Mouse (Mus musculus): ENCODE measurements around the gene Cyb561d2. TPM values are rescaled to one million over a fixed set of nuclear protein-coding genes. Genes with fewer than 3 reads are reported as not detected.

Cyb561d2 gene
- 23.8 and 29.2 TPM in 2 replicates for polyA plus RNA-seq (2014; fragmentation: Nextera tagmentation; extraction: Ambion mirVana)

GRCm38 (mm10) chr9:107541474-107542351, at the start of gene Cyb561d2, which contains the start of gene Nprl2:
TSS of gene Cyb561d2 (minus strand) at chr9:107542193.
TSS of gene Nprl2 (plus strand) at chr9:107542226.
- Histone ChIP-seq H3K27ac (ENCODE audit: low read length) (peak within 1 kb of the TSS; percentile 44; the same call in 1 of the 2 replicates), H3K4me2 (replicated peaks; ENCODE audit: low read depth, low read length) (peak within 1 kb of the TSS; percentile 64), H3K36me3 (ENCODE audit: control insufficient read depth, insufficient read depth, low read length) (peaks cover 41% of the 10 kb centered on the region), H3K27me3 (ENCODE audit: control insufficient read depth, insufficient read depth, low read length) (no peaks in the 10 kb centered on the region), H3K4me3 (ENCODE audit: low read depth, low read length) (peak within 1 kb of the TSS; percentile 54), H3K9me3 (ENCODE audit: control insufficient read depth, low read depth, low read length) (no peaks in the 10 kb centered on the region), H3K9ac (replicated peaks; ENCODE audit: low read depth, low read length) (peak within 1 kb of the TSS; percentile 45; the same call in 1 of the 2 replicates), H3K4me1 (ENCODE audit: control insufficient read depth, insufficient read depth, low read length) (peaks cover 17% of the 10 kb centered on the region)
- under 1% methylated on average over 46 of the region's 46 CpGs for WGBS
- ATAC-seq (ENCODE audit: insufficient number of reproducible peaks, insufficient read depth, low FRiP score, low read depth), result peak; percentile 87

- 89% methylated on average over 6 of the region's 6 CpGs for WGBS
- ATAC-seq (ENCODE audit: insufficient number of reproducible peaks, insufficient read depth, low FRiP score, low read depth), result no peak
- Histone ChIP-seq H3K27me3 (ENCODE audit: control insufficient read depth, insufficient read depth, low read length) (no peaks in the 10 kb centered on the region), H3K36me3 (ENCODE audit: control insufficient read depth, insufficient read depth, low read length) (peaks cover 38% of the 10 kb centered on the region), H3K27ac (ENCODE audit: low read length) (no peak overlapping the region), H3K9me3 (ENCODE audit: control insufficient read depth, low read depth, low read length) (no peaks in the 10 kb centered on the region), H3K4me1 (ENCODE audit: control insufficient read depth, insufficient read depth, low read length) (peaks cover 10% of the 10 kb centered on the region), H3K4me3 (ENCODE audit: low read depth, low read length) (no peak overlapping the region), H3K4me2 (replicated peaks; ENCODE audit: low read depth, low read length) (0 out of 2 replicates have a peak overlapping the region, but pooled peaks have one; percentile 5), H3K9ac (replicated peaks; ENCODE audit: low read depth, low read length) (no peak overlapping the region)
Measured at GRCm38 (mm10) chr9:107590773-107591060, 48.7 kb upstream of the Cyb561d2 start.

GRCm38 (mm10) chr9:107590058-107590772, 48.2 kb upstream of the Cyb561d2 start:
- Histone ChIP-seq H3K27ac (ENCODE audit: low read length) (0 out of 2 replicates have a peak overlapping the region, but pooled peaks have one; percentile 27), H3K4me3 (ENCODE audit: low read depth, low read length) (no peak overlapping the region)

GRCm38 (mm10) chr9:107587833-107588639, 46.0 kb upstream of the Cyb561d2 start:
- H3K4me1 ChIP-seq (ENCODE audit: control insufficient read depth, insufficient read depth, low read length), result peaks cover 10% of the 10 kb centered on the region
- ATAC-seq (ENCODE audit: insufficient number of reproducible peaks, insufficient read depth, low FRiP score, low read depth), result no peak

More at GRCm38 (mm10) chr9:107590058-107590772, 48.2 kb upstream of the Cyb561d2 start:
- 79% methylated on average over 25 of the region's 25 CpGs for WGBS
- no peaks in the 10 kb centered on the region for H3K27me3 ChIP-seq (ENCODE audit: control insufficient read depth, insufficient read depth, low read length)
- H3K9ac ChIP-seq (replicated peaks; ENCODE audit: low read depth, low read length), result no peak overlapping the region
- 0 out of 2 replicates have a peak overlapping the region, but pooled peaks have one; percentile 5 for H3K4me2 ChIP-seq (replicated peaks; ENCODE audit: low read depth, low read length)
- no peaks in the 10 kb centered on the region for H3K9me3 ChIP-seq (ENCODE audit: control insufficient read depth, low read depth, low read length)
- peaks cover 38% of the 10 kb centered on the region for H3K36me3 ChIP-seq (ENCODE audit: control insufficient read depth, insufficient read depth, low read length)
- ATAC-seq (ENCODE audit: insufficient number of reproducible peaks, insufficient read depth, low FRiP score, low read depth), result no peak; the same call in 1 of the 2 replicates
- H3K4me1 ChIP-seq (ENCODE audit: control insufficient read depth, insufficient read depth, low read length), result peaks cover 10% of the 10 kb centered on the region

GRCm38 (mm10) chr9:107586974-107587832, 45.2 kb upstream of the Cyb561d2 start, which contains the start of gene Ifrd2:
TSS of gene Ifrd2 (plus strand) at chr9:107587642.
- Histone ChIP-seq H3K4me3 (ENCODE audit: low read depth, low read length) (peak within 1 kb of the TSS; percentile 69), H3K9me3 (ENCODE audit: control insufficient read depth, low read depth, low read length) (no peaks in the 10 kb centered on the region), H3K9ac (replicated peaks; ENCODE audit: low read depth, low read length) (peak within 1 kb of the TSS; percentile 61), H3K4me2 (replicated peaks; ENCODE audit: low read depth, low read length) (peak within 1 kb of the TSS; percentile 78), H3K27me3 (ENCODE audit: control insufficient read depth, insufficient read depth, low read length) (no peaks in the 10 kb centered on the region), H3K4me1 (ENCODE audit: control insufficient read depth, insufficient read depth, low read length) (peaks cover 10% of the 10 kb centered on the region), H3K27ac (ENCODE audit: low read length) (no peak within 1 kb of the TSS), H3K36me3 (ENCODE audit: control insufficient read depth, insufficient read depth, low read length) (peaks cover 26% of the 10 kb centered on the region)
- peak; percentile 98 for ATAC-seq (ENCODE audit: insufficient number of reproducible peaks, insufficient read depth, low FRiP score, low read depth)
- WGBS, result 12% methylated on average over 46 of the region's 46 CpGs

More at GRCm38 (mm10) chr9:107587833-107588639, 46.0 kb upstream of the Cyb561d2 start:
- 3% methylated on average over 33 of the region's 33 CpGs for WGBS
- H3K4me3 ChIP-seq (ENCODE audit: low read depth, low read length), result peak overlapping the region; percentile 69
- no peaks in the 10 kb centered on the region for H3K27me3 ChIP-seq (ENCODE audit: control insufficient read depth, insufficient read depth, low read length)
- H3K36me3 ChIP-seq (ENCODE audit: control insufficient read depth, insufficient read depth, low read length), result peaks cover 32% of the 10 kb centered on the region
- no peaks in the 10 kb centered on the region for H3K9me3 ChIP-seq (ENCODE audit: control insufficient read depth, low read depth, low read length)
- peak overlapping the region; percentile 78 for H3K4me2 ChIP-seq (replicated peaks; ENCODE audit: low read depth, low read length)
- no peak overlapping the region for H3K27ac ChIP-seq (ENCODE audit: low read length)
- H3K9ac ChIP-seq (replicated peaks; ENCODE audit: low read depth, low read length), result peak overlapping the region; percentile 61

GRCm38 (mm10) chr9:107586504-107586903, 44.5 kb upstream of the Cyb561d2 start:
- no peak for ATAC-seq (ENCODE audit: insufficient number of reproducible peaks, insufficient read depth, low FRiP score, low read depth)
- H3K4me3 ChIP-seq (ENCODE audit: low read depth, low read length), result no peak overlapping the region
- 85% methylated on average over 5 of the region's 5 CpGs for WGBS
- H3K27ac ChIP-seq (ENCODE audit: low read length), result no peak overlapping the region
- H3K9ac ChIP-seq (replicated peaks; ENCODE audit: low read depth, low read length), result no peak overlapping the region
- no peak overlapping the region for H3K4me2 ChIP-seq (replicated peaks; ENCODE audit: low read depth, low read length)
- H3K36me3 ChIP-seq (ENCODE audit: control insufficient read depth, insufficient read depth, low read length), result peaks cover 19% of the 10 kb centered on the region
- H3K27me3 ChIP-seq (ENCODE audit: control insufficient read depth, insufficient read depth, low read length), result no peaks in the 10 kb centered on the region
- no peaks in the 10 kb centered on the region for H3K9me3 ChIP-seq (ENCODE audit: control insufficient read depth, low read depth, low read length)
- peaks cover 13% of the 10 kb centered on the region for H3K4me1 ChIP-seq (ENCODE audit: control insufficient read depth, insufficient read depth, low read length)

GRCm38 (mm10) chr9:107583174-107583573, 41.2 kb upstream of the Cyb561d2 start:
- 90% methylated on average over 14 of the region's 14 CpGs for WGBS
- H3K9ac ChIP-seq (replicated peaks; ENCODE audit: low read depth, low read length), result no peak overlapping the region

More at GRCm38 (mm10) chr9:107583174-107583573, 41.2 kb upstream of the Cyb561d2 start:
- H3K4me3 ChIP-seq (ENCODE audit: low read depth, low read length), result no peak overlapping the region
- no peak for ATAC-seq (ENCODE audit: insufficient number of reproducible peaks, insufficient read depth, low FRiP score, low read depth)
- H3K27me3 ChIP-seq (ENCODE audit: control insufficient read depth, insufficient read depth, low read length), result no peaks in the 10 kb centered on the region
- no peaks in the 10 kb centered on the region for H3K9me3 ChIP-seq (ENCODE audit: control insufficient read depth, low read depth, low read length)
- no peak overlapping the region for H3K4me2 ChIP-seq (replicated peaks; ENCODE audit: low read depth, low read length)
- peaks cover 11% of the 10 kb centered on the region for H3K4me1 ChIP-seq (ENCODE audit: control insufficient read depth, insufficient read depth, low read length)
- H3K27ac ChIP-seq (ENCODE audit: low read length), result no peak overlapping the region
- no peaks in the 10 kb centered on the region; the same call in 1 of the 2 replicates for H3K36me3 ChIP-seq (ENCODE audit: control insufficient read depth, insufficient read depth, low read length)
